Mouse (Mus musculus): ENCODE measurements around the gene Prss40. TPM values are rescaled to one million over a fixed set of nuclear protein-coding genes. Genes with fewer than 3 reads are reported as not detected.
A peak's percentile ranks its signal among the peaks of the same experiment; 100 is the strongest.

The Prss40 gene
- polyA plus RNA-seq, 1 experiment, result not detected

DNA sequence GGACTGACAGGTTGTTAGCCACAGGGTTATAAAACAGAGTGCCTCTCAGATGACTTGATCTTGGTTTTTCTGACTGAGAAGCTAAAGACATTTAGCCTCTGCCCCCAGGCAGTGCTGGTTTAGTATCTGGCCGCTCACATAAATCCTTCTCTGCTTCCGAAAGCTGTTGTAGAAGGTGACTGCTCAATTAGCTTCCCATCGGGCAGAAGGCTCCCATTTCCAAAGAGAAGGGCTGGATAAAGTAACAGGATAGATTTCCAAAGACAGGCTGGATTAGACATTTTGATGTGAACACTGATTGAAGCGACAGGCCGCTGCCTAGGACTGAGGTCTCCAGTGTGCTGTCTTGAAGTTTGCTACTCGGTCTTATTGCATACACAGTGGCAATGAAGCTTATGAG is 21.5 kb upstream of the Prss40 start:
- Histone ChIP-seq H3K27ac (ENCODE audit: insufficient read depth, low read depth, low read length) (no peak overlapping the region), H3K36me3 (ENCODE audit: control insufficient read depth, insufficient read depth, low read length) (no peaks in the 10 kb centered on the region), H3K4me3 (ENCODE audit: insufficient read depth, low read depth, low read length) (no peak overlapping the region), H3K27me3 (replicated peaks; ENCODE audit: control insufficient read depth, insufficient read depth, low read length) (no peaks in the 10 kb centered on the region; the same call in 1 of the 2 replicates), H3K4me1 (ENCODE audit: control insufficient read depth, insufficient read depth, low read length) (no peaks in the 10 kb centered on the region)
- TF ChIP-seq CTCF (conservative IDR thresholded peaks at IDR 0.05; ENCODE audit: insufficient read depth, insufficient read length, low read depth, low read length), result no peak
- no peak for TF ChIP-seq POLR2A (IDR thresholded peaks at IDR 0.05; ENCODE audit: low read depth, low read length)
- 25% methylated on average over 6 of the region's 6 CpGs for WGBS
- no peak for DNase-seq

DNA sequence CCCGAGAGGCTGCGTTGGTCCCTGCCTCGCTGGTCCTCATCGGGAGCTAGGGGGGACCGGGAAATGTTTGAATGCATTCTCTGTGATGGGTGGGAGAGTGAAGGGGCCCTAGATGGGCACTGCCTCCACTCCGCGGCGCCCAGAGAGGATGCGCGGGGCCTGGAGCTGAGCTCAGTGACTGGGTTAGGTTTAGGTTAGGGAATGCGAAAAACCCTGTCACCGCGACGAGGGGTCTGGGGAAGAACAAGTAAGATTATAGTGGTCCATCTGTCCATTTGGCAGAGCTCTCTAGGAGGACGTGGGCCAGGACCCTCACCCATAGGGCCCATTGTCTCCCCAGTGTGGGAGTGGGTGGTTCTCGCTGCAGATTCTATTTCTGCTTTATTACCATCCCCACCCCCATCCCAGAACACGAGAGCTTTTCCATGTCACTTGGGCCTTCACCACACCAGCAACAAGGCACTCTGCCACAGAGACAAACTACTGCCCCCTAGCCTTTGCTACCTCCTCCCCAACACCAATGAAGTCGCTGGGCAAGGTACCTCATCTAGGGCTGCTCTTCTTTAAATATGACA is 19.1 kb upstream of the Prss40 start:
- H3K27ac ChIP-seq (ENCODE audit: insufficient read depth, low read depth, low read length), result no peak overlapping the region
- H3K27me3 ChIP-seq (replicated peaks; ENCODE audit: control insufficient read depth, insufficient read depth, low read length), result no peaks in the 10 kb centered on the region; the same call in 1 of the 2 replicates
- H3K4me3 ChIP-seq (ENCODE audit: insufficient read depth, low read depth, low read length), result no peak overlapping the region
- 3% methylated on average over 18 of the region's 18 CpGs for WGBS
- H3K36me3 ChIP-seq (ENCODE audit: control insufficient read depth, insufficient read depth, low read length), result no peaks in the 10 kb centered on the region
- TF ChIP-seq POLR2A (IDR thresholded peaks at IDR 0.05; ENCODE audit: low read depth, low read length) (no peak), CTCF (conservative IDR thresholded peaks at IDR 0.05; ENCODE audit: insufficient read depth, insufficient read length, low read depth, low read length) (no peak)
- DNase-seq, result no peak
- H3K4me1 ChIP-seq (ENCODE audit: control insufficient read depth, insufficient read depth, low read length), result no peaks in the 10 kb centered on the region

DNA sequence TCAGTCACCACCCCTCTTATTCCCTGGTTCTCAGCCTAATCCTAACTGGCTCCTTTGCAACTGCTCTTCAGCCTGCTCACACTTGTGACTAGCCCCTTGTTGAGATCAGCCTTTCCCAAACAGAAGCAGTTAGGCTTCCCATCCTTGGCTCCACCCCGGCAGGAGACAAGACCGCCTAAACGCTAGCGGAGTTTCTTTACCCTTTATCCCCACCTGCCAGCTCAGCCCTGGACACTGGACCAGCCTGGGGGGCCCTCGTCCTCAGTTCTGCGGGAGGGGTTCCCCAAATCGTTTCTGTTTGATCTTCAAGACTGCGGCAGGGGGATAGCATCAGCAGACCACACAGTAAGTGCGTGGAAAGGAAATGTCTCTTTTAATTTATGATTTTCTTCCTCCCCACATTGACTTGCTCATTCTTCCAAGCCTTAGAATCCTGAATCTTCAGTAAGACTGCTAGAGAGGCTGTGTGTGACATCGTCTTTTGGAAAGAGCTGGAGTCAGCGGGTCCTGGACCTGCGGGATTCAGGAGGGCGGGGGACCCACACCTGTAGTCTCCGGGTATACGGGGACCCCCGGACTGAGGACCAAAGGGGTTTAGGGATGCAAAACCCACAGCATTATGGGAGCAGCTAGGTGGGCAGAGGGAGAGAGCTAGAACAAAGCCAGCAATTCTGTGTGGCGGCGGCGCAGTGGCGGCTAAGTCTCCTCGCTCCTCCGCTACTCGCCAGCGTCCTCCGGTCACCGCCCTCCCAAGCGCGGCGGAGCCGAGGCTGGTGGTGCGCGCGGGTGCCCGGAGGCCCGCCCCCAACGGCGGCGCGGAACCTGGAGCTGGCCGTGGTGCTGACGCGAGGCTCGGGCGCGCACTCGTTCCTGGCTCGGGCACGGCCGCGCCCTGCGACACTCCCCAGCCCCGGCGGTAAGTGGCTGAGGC is 18.4 kb upstream of the Prss40 start, which contains the start of gene Amer3:
Gene Amer3 (plus strand): TSS at position 807 of the 931 bp plus-strand sequence.
- no peaks in the 10 kb centered on the region; the same call in 1 of the 2 replicates for H3K27me3 ChIP-seq (replicated peaks; ENCODE audit: control insufficient read depth, insufficient read depth, low read length)
- no peaks in the 10 kb centered on the region for H3K4me1 ChIP-seq (ENCODE audit: control insufficient read depth, insufficient read depth, low read length)
- no peak within 1 kb of the TSS for H3K4me3 ChIP-seq (ENCODE audit: insufficient read depth, low read depth, low read length)
- TF ChIP-seq CTCF (conservative IDR thresholded peaks at IDR 0.05; ENCODE audit: insufficient read depth, insufficient read length, low read depth, low read length), result no peak
- no peak for TF ChIP-seq POLR2A (IDR thresholded peaks at IDR 0.05; ENCODE audit: low read depth, low read length)
- H3K27ac ChIP-seq (ENCODE audit: insufficient read depth, low read depth, low read length), result no peak within 1 kb of the TSS
- DNase-seq, result peak; percentile 57
- no peaks in the 10 kb centered on the region for H3K36me3 ChIP-seq (ENCODE audit: control insufficient read depth, insufficient read depth, low read length)
- under 1% methylated on average over 53 of the region's 53 CpGs for WGBS

DNA sequence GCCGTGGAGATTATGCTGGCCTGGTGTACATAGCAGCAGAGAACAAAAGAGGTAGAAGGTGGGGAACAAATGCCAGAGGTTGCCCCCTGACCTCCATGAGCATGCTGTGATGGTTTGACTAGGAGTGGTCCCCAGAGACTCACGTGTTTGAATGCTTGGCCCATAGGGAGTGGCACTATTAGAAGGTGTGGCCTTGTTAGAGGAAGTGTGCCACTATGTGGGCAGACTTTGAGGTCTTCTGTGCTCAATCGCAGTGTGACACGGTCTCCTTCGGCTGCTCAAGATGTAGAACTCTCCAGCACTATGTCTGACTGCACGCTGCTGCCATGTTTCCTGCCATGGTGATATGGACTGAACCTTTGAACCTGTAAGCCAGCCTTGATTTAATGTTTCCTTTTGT is 12.5 kb upstream of the Prss40 start:
- TF ChIP-seq CTCF (conservative IDR thresholded peaks at IDR 0.05; ENCODE audit: insufficient read depth, insufficient read length, low read depth, low read length), result no peak
- TF ChIP-seq POLR2A (IDR thresholded peaks at IDR 0.05; ENCODE audit: low read depth, low read length), result no peak
- Histone ChIP-seq H3K4me1 (ENCODE audit: control insufficient read depth, insufficient read depth, low read length) (no peaks in the 10 kb centered on the region), H3K27ac (ENCODE audit: insufficient read depth, low read depth, low read length) (no peak overlapping the region), H3K4me3 (ENCODE audit: insufficient read depth, low read depth, low read length) (no peak overlapping the region), H3K27me3 (replicated peaks; ENCODE audit: control insufficient read depth, insufficient read depth, low read length) (no peaks in the 10 kb centered on the region; the same call in 1 of the 2 replicates), H3K36me3 (ENCODE audit: control insufficient read depth, insufficient read depth, low read length) (no peaks in the 10 kb centered on the region)
- 72% methylated on average over 6 of the region's 6 CpGs for WGBS
- DNase-seq, result no peak

DNA sequence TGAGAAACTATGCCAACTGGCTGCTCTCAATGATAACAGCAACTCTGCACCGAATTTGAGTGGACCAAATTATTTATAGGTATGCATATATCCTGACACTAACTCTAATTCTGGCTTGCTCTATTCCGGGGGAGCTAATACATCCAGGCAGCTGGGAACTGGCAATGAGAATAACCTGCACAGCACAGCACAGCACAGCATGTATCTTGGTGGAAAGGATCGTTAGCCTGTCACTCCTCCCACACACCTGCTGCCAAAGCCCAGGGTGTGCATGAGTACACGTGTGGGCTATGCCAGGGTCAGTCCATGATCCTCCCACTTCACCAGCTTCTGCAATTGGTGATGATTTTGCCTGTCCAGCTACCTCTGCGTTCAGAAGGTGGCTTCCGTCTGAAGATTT is 10.7 kb upstream of the Prss40 start:
- no peaks in the 10 kb centered on the region for H3K4me1 ChIP-seq (ENCODE audit: control insufficient read depth, insufficient read depth, low read length)
- no peak overlapping the region for H3K27ac ChIP-seq (ENCODE audit: insufficient read depth, low read depth, low read length)
- DNase-seq, result no peak
- H3K27me3 ChIP-seq (replicated peaks; ENCODE audit: control insufficient read depth, insufficient read depth, low read length), result no peaks in the 10 kb centered on the region; the same call in 1 of the 2 replicates
- no peaks in the 10 kb centered on the region for H3K36me3 ChIP-seq (ENCODE audit: control insufficient read depth, insufficient read depth, low read length)
- WGBS, result 39% methylated on average over 6 of the region's 6 CpGs
- no peak overlapping the region for H3K4me3 ChIP-seq (ENCODE audit: insufficient read depth, low read depth, low read length)
- TF ChIP-seq CTCF (conservative IDR thresholded peaks at IDR 0.05; ENCODE audit: insufficient read depth, insufficient read length, low read depth, low read length), result no peak

DNA sequence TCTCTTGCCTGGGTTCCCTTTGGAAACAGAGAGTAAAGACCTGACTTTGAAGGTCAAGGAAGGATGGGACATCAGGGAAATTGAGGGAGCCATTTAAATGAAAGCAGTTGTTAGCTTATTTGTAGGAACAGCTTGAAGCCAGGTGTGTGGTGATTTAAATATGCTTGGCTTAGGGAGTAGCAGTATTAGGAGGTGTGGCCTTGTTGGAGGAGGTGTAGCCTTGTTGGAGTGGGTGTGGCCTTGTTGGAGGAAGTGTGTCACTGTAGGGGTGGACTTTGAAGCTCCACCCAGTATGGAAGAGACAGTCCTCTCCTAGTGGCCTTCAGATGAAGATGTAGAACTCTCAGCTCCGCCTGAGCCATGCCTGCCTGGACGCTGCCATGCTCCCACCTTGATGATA is 9.1 kb upstream of the Prss40 start:
- no peak for DNase-seq

DNA sequence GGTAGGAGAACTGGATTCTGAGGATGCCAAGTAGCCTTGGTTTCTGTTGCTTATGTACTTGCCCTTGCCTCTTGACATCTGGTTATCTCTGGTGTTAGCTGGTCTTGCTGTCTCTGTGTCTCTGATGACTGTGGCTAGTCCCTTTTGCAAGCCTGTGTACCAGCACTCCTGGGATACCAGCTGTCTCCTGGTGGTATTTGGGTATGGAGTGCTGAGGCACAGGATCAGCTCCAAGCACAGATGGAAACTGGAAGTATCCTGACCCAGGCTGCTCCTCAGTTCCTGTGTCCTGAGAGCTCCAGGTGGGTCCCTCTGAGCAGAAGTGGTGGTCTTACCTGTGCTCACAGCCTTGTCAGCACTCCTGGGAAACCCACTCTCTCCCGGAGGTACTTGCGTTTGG is 7.4 kb upstream of the Prss40 start:
- Histone ChIP-seq H3K27ac (ENCODE audit: insufficient read depth, low read depth, low read length) (no peak overlapping the region), H3K36me3 (ENCODE audit: control insufficient read depth, insufficient read depth, low read length) (no peaks in the 10 kb centered on the region), H3K4me1 (ENCODE audit: control insufficient read depth, insufficient read depth, low read length) (no peaks in the 10 kb centered on the region), H3K27me3 (replicated peaks; ENCODE audit: control insufficient read depth, insufficient read depth, low read length) (no peaks in the 10 kb centered on the region; the same call in 1 of the 2 replicates), H3K4me3 (ENCODE audit: insufficient read depth, low read depth, low read length) (no peak overlapping the region)
- DNase-seq, result no peak
- WGBS, result 92% methylated on average over 2 of the region's 2 CpGs
- TF ChIP-seq CTCF (conservative IDR thresholded peaks at IDR 0.05; ENCODE audit: insufficient read depth, insufficient read length, low read depth, low read length) (no peak), POLR2A (IDR thresholded peaks at IDR 0.05; ENCODE audit: low read depth, low read length) (no peak)

More for the DNA sequence above, 9.1 kb upstream of the Prss40 start:
- H3K4me3 ChIP-seq (ENCODE audit: insufficient read depth, low read depth, low read length), result no peak overlapping the region
- no peak overlapping the region for H3K27ac ChIP-seq (ENCODE audit: insufficient read depth, low read depth, low read length)
- TF ChIP-seq CTCF (conservative IDR thresholded peaks at IDR 0.05; ENCODE audit: insufficient read depth, insufficient read length, low read depth, low read length), result no peak
- TF ChIP-seq POLR2A (IDR thresholded peaks at IDR 0.05; ENCODE audit: low read depth, low read length), result no peak
- no peaks in the 10 kb centered on the region for H3K4me1 ChIP-seq (ENCODE audit: control insufficient read depth, insufficient read depth, low read length)
- WGBS, result 85% methylated on average over 2 of the region's 2 CpGs
- no peaks in the 10 kb centered on the region for H3K36me3 ChIP-seq (ENCODE audit: control insufficient read depth, insufficient read depth, low read length)
- H3K27me3 ChIP-seq (replicated peaks; ENCODE audit: control insufficient read depth, insufficient read depth, low read length), result no peaks in the 10 kb centered on the region; the same call in 1 of the 2 replicates

Measured in kidney, adult 2 months (tissue).